Mouse (Mus musculus) midbrain, embryonic 11.5 days (tissue): ENCODE data around the gene Lemd1. TPM values are rescaled to one million over a fixed set of nuclear protein-coding genes. Genes with fewer than 3 reads are reported as not detected.
"Not testable (repeated sequence)": the region's sequence is repeated elsewhere in the genome, so short reads cannot be mapped to it uniquely, and the experiment has no call there.

ENCODE experiments used
- ATAC-seq: fragments of 200-750 bp; cut with Nextera tagmentation; 2 replicates; pipeline ENCODE4 v1.8.0; 2017; ENCODE audit warnings: moderate TSS enrichment, moderate library complexity; ENCODE audit not compliant: low FRiP score
- DNase-seq: peaks from one replicate; pipeline ENCODE4 v3.0.0; 2015; ENCODE audit warnings: low spot score; ENCODE audit errors: missing footprints
- H3K27ac ChIP-seq: fragments of 300-500 bp; sonication (generic); 2 replicates; pipeline ENCODE4 v1.5.1; 2014; ENCODE audit warnings: low read depth, low read length
- H3K27me3 ChIP-seq: fragments of 300-500 bp; sonication (generic); 2 replicates; pipeline ENCODE4 v1.6.1; 2014; ENCODE audit warnings: mild to moderate bottlenecking, low read length, moderate library complexity, mixed read lengths; ENCODE audit not compliant: control insufficient read depth, insufficient read depth
- H3K36me3 ChIP-seq: fragments of 300-500 bp; sonication (generic); 2 replicates; pipeline ENCODE4 v1.6.1; 2014; ENCODE audit warnings: mild to moderate bottlenecking, low read length, moderate library complexity, mixed read lengths; ENCODE audit not compliant: control insufficient read depth, insufficient read depth
- H3K4me1 ChIP-seq: fragments of 300-500 bp; sonication (generic); 2 replicates; pipeline ENCODE4 v1.6.1; 2014; ENCODE audit warnings: low read length; ENCODE audit not compliant: control insufficient read depth, insufficient read depth
- H3K4me2 ChIP-seq: fragments of 300-500 bp; sonication (generic); 2 replicates; pipeline ENCODE4 v1.6.1; 2014; ENCODE audit warnings: mild to moderate bottlenecking, moderate library complexity
- H3K4me3 ChIP-seq: fragments of 300-500 bp; sonication (generic); 2 replicates; pipeline ENCODE4 v1.5.1; 2014; ENCODE audit warnings: low read depth, low read length
- H3K9ac ChIP-seq: fragments of 300-500 bp; sonication (generic); 2 replicates; pipeline ENCODE4 v1.6.1; 2014; ENCODE audit warnings: low read length
- H3K9me3 ChIP-seq: fragments of 300-500 bp; sonication (generic); 2 replicates; pipeline ENCODE4 v1.6.1; 2016; ENCODE audit warnings: low read length; ENCODE audit not compliant: control insufficient read depth
- WGBS: fragments of 180-500 bp; shearing (Covaris S2); extraction: QIAGEN DNeasy Blood & Tissue Kit; methylation state at CpG from one replicate; pipeline ENCODE4 v1.1.7; 2014; 5-methylcytosine and 5-hydroxymethylcytosine counted together
- polyA plus RNA-seq: library from polyadenylated mRNA; unstranded; fragments of >200 nt; fragmentation: Nextera tagmentation; extraction: Ambion mirVana; gene quantifications from 2 replicates; pipeline ENCODE4 v1.2.1, GENCODE M21; 2014

Lemd1 gene
- polyA plus RNA-seq, 1 experiment from 2014 or later = 12.9 TPM

DNA sequence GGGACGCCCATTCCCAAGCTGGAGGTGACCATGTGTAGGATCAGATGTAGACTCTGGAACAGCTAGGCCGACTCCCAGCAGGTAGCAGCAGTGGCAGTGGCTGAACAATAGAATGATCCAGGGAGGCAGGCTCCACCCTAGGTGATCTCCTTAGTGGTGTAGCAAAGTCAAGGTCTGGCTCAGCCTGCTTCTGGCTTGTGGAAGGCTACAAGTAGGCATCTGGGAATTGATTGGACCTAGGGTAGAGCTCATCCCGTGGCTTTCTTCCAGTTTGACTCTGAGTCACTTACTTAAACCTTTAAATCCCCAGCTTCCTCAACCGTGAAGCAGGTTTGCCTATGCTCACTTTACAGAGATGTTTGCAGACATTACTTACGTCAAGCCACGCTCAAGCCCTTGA, 89.4 kb downstream of the Lemd1 start:
- not testable (repeated sequence) for H3K27me3 ChIP-seq, DNase-seq, H3K36me3 ChIP-seq, H3K9me3 ChIP-seq, H3K9ac ChIP-seq, H3K4me2 ChIP-seq, H3K27ac ChIP-seq, ATAC-seq, H3K4me3 ChIP-seq
- peaks cover 20% of the 10 kb centered on the region for H3K4me1 ChIP-seq
- WGBS = 71% methylated on average over 6 of the region's 6 CpGs

- H3K4me1 ChIP-seq = peaks cover 20% of the 10 kb centered on the region
- peak overlapping the region; percentile 67 for H3K27ac ChIP-seq
- ATAC-seq (peak; percentile 70), DNase-seq (peak; percentile 92)
- H3K36me3 ChIP-seq = no peaks in the 10 kb centered on the region
- peak overlapping the region; percentile 28 for H3K4me2 ChIP-seq
- no peaks in the 10 kb centered on the region for H3K9me3 ChIP-seq
- 0 out of 2 replicates have a peak, but pooled peaks cover 2% of the 10 kb centered on the region for H3K27me3 ChIP-seq
- WGBS = 4% methylated on average over 8 of the region's 8 CpGs
- no peak overlapping the region for H3K9ac ChIP-seq
- H3K4me3 ChIP-seq = no peak overlapping the region
Measured at GRCm38 (mm10) chr1:132281523-132282176, 90.4 kb downstream of the Lemd1 start.

GRCm38 (mm10) chr1:132282177-132282536, 90.9 kb downstream of the Lemd1 start:
- H3K4me3 ChIP-seq = no peak overlapping the region
- no peak overlapping the region; the same call in 1 of the 2 replicates for H3K4me2 ChIP-seq
- H3K27me3 ChIP-seq = 0 out of 2 replicates have a peak, but pooled peaks cover 2% of the 10 kb centered on the region

GRCm38 (mm10) chr1:132283018-132283417, 91.8 kb downstream of the Lemd1 start:
- H3K36me3 ChIP-seq = no peaks in the 10 kb centered on the region
- DNase-seq (no peak), ATAC-seq (peak; percentile 61)
- peak overlapping the region; percentile 52 for H3K27ac ChIP-seq
- peaks cover 29% of the 10 kb centered on the region for H3K4me1 ChIP-seq
- H3K27me3 ChIP-seq = 0 out of 2 replicates have a peak, but pooled peaks cover 2% of the 10 kb centered on the region
- no peak overlapping the region for H3K9ac ChIP-seq
- 46% methylated on average over 13 of the region's 13 CpGs for WGBS
- no peak overlapping the region for H3K4me3 ChIP-seq
- no peak overlapping the region for H3K4me2 ChIP-seq
- H3K9me3 ChIP-seq = no peaks in the 10 kb centered on the region

More at GRCm38 (mm10) chr1:132282177-132282536, 90.9 kb downstream of the Lemd1 start:
- no peak for DNase-seq
- Histone ChIP-seq H3K9ac (no peak overlapping the region), H3K4me1 (peaks cover 20% of the 10 kb centered on the region), H3K36me3 (no peaks in the 10 kb centered on the region), H3K9me3 (no peaks in the 10 kb centered on the region), H3K27ac (peak overlapping the region; percentile 67)
- WGBS = 77% methylated on average over 2 of the region's 2 CpGs
- peak; percentile 62 for ATAC-seq

- Histone ChIP-seq H3K9ac (no peak overlapping the region), H3K27ac (no peak overlapping the region), H3K4me2 (no peak overlapping the region), H3K36me3 (no peaks in the 10 kb centered on the region), H3K4me3 (no peak overlapping the region), H3K27me3 (0 out of 2 replicates have a peak, but pooled peaks cover 2% of the 10 kb centered on the region), H3K9me3 (no peaks in the 10 kb centered on the region), H3K4me1 (peaks cover 50% of the 10 kb centered on the region)
- DNase-seq (no peak), ATAC-seq (no peak)
- 84% methylated on average over 1 of the region's 1 CpGs for WGBS
Measured at GRCm38 (mm10) chr1:132286735-132287134, 95.5 kb downstream of the Lemd1 start.

- ATAC-seq (no peak), DNase-seq (no peak)
- H3K27ac ChIP-seq = no peak overlapping the region
- no peak overlapping the region for H3K4me2 ChIP-seq
- H3K27me3 ChIP-seq = 0 out of 2 replicates have a peak, but pooled peaks cover 2% of the 10 kb centered on the region
- 65% methylated on average over 2 of the region's 2 CpGs for WGBS
- H3K9ac ChIP-seq = no peak overlapping the region
- peaks cover 52% of the 10 kb centered on the region for H3K4me1 ChIP-seq
- no peaks in the 10 kb centered on the region for H3K36me3 ChIP-seq
- H3K4me3 ChIP-seq = no peak overlapping the region
- no peaks in the 10 kb centered on the region for H3K9me3 ChIP-seq
Measured at GRCm38 (mm10) chr1:132287445-132287844, 96.2 kb downstream of the Lemd1 start.

DNA sequence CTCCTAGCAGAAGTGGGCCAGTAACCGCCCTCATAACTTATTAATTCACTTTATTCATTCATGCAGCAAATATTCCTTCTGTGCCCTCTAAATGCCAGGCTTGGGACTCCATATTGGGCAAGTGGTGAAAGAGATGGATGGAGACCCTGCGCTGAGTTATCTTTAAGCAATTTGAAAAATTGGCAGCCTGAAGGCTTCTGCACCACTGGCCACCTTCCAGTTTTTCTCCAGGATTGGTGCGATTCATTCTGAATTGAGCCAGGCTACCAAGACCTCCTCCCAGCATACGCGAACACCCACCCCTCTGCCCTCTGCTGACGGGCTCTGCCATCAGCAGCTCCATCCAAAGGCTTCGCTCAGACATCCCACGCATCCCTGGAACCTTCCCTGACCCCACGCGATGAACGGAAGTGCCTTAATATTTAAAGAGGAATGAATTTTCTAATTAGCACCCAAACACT, 96.8 kb downstream of the Lemd1 start:
- 0 out of 2 replicates have a peak, but pooled peaks cover under 1% of the 10 kb centered on the region for H3K27me3 ChIP-seq
- no peak for DNase-seq
- H3K4me2 ChIP-seq = no peak overlapping the region
- ATAC-seq = peak; percentile 46; the same call in 1 of the 2 replicates
- no peaks in the 10 kb centered on the region for H3K9me3 ChIP-seq
- H3K4me1 ChIP-seq = peaks cover 48% of the 10 kb centered on the region
- WGBS = 11% methylated on average over 11 of the region's 11 CpGs
- H3K4me3 ChIP-seq = no peak overlapping the region
- no peaks in the 10 kb centered on the region for H3K36me3 ChIP-seq
- no peak overlapping the region for H3K9ac ChIP-seq
- H3K27ac ChIP-seq = no peak overlapping the region

GRCm38 (mm10) chr1:132289965-132290364, 98.7 kb downstream of the Lemd1 start:
- WGBS = 72% methylated on average over 6 of the region's 6 CpGs
- no peak overlapping the region for H3K27ac ChIP-seq
- H3K36me3 ChIP-seq = no peaks in the 10 kb centered on the region
- H3K4me3 ChIP-seq = no peak overlapping the region
- H3K4me2 ChIP-seq = no peak overlapping the region
- peaks cover 43% of the 10 kb centered on the region for H3K4me1 ChIP-seq
- no peak for DNase-seq
- no peaks in the 10 kb centered on the region for H3K9me3 ChIP-seq
- peak; percentile 10; the same call in 1 of the 2 replicates for ATAC-seq
- H3K9ac ChIP-seq = no peak overlapping the region
- no peaks in the 10 kb centered on the region for H3K27me3 ChIP-seq

GRCm38 (mm10) chr1:132290921-132291675, 99.9 kb downstream of the Lemd1 start:
- Histone ChIP-seq H3K4me1 (peaks cover 43% of the 10 kb centered on the region), H3K4me2 (no peak overlapping the region)

More at GRCm38 (mm10) chr1:132290921-132291675, 99.9 kb downstream of the Lemd1 start:
- no peaks in the 10 kb centered on the region for H3K36me3 ChIP-seq
- no peaks in the 10 kb centered on the region for H3K9me3 ChIP-seq
- no peaks in the 10 kb centered on the region for H3K27me3 ChIP-seq
- WGBS = 38% methylated on average over 11 of the region's 11 CpGs
- H3K9ac ChIP-seq = no peak overlapping the region
- DNase-seq (no peak), ATAC-seq (peak; percentile 30)
- H3K27ac ChIP-seq = peak overlapping the region; percentile 44
- H3K4me3 ChIP-seq = no peak overlapping the region
